Mouse (Mus musculus) right cerebral cortex, postnatal 4 days (tissue): ENCODE results near the gene Rps29.

Experiments
- DNase-seq: peaks from one replicate; pipeline ENCODE4 v3.0.0-alpha.2; 2022

Gene Rps29

GRCm38 (mm10) chr12:69158765-69159577, at the start of gene Rps29:
Gene Rps29, minus strand, starts transcription at chr12:69159186.
- DNase-seq, result peak; percentile 94

DNA sequence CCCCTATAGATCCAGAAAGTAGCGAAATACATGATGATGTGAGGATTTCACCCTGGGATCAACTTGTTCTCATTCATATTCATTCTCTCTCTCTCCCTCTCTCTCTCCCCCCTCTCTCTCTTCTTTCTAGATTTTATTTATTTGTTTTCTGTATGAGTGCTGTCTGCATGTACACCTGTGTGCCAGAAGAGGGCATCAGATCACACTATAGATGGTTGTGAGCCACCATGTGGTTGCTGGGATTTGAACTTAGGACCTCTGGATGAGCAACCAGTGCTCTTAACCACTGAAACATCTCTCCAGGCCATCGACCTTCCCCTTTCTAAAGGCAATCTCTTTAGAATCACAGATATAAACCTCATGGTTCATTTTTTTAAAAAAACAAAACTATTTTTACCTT, 49.5 kb upstream of the Rps29 start:
- no peak for DNase-seq

DNA sequence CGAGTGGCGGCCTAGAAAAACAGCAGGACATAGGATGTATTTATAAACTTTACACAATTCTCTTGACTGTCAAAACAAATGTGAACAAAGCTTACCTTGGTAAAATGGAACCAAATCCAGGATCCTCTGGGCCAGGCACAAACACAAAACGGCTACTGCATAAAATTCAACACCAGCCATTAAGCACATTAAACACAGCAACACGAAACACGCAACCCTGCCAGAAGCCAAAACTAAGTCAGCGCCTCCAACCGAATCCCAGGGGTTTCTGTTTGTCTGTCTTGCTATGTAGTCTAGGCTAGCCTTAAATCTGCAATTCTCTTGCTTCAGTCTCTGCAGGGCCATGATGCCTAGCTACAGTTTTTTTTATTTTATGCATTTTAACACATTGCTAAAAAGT, 48.9 kb upstream of the Rps29 start:
- no peak for DNase-seq

GRCm38 (mm10) chr12:69207396-69207795, 48.4 kb upstream of the Rps29 start:
- DNase-seq, result no peak

DNA sequence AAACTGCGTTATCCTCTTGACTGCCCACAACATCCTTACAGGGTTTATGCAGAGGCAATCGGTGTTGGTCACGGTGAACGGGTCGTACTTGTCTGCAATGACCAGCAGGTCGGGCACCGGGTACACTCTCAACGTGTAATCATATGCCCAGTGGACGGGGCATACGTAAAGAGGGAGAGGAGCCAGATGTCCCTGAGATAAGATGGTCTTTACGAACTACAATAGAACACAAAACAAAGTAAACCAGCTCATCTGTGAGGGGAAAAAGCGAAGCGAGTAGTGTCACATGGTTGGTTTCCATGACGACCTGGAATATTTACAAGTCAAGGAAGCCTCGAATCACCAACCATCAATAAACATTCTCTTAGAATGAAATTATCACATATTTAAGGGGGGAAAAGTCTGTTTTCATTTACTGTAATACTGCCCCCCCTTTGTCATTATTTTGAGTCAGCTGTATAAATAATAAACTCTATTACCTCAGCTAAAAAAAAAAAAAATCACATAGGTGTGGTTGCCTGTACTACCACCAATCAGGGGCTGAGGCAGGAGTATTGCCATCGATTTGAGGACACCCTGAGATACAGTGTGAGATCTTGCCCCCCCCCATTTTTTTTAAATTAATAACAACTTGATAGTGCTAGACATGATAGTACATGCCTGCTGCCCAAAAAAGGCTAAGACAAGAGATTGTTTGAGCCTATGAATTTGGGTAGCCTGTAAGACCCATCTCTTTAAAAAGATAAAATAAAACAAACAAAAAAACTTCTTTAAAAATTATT, 45.3 kb upstream of the Rps29 start, which contains the start of gene Gm49384:
TSS of gene Gm49384 (minus strand) at position 216 of the 782 bp plus-strand sequence.
- no peak for DNase-seq

DNA sequence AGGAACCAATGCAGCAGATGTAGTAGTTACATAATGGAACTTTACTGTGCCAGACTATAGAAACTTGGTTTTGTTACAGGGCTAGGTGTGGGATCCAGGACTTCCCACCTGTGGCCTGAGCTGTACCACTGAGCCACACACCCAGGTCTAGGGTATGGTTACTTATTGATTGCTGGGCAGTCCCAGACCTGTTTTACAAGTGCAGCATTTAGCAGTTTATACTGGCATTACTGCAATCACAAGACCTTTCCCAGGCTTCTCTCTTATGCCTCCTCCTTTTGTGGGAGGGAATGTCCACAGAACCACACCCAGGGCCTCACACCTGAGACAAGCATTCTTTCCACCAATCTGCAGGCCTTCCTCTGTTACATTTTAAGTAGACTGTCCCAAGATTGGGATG, 40.0 kb upstream of the Rps29 start:
- no peak for DNase-seq

DNA sequence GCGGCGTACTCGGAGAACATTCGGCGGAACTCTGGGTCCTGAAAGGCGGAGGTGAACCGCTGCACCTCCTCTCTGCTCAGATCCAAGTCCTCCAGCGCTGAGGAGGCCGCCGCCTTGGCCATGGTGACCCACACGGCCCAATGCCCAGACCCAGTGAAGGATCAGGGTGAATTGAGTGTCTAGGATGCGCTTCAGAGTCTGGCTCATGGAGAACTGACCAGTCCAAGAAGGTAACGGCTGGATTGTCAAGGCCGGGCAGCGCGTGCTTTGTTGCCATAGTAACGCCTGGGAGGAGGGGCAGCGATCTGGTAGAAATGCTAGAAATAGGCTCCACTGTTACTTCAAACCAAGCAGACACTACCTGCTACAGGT, 39.2 kb upstream of the Rps29 start, which contains the start of gene Dnaaf2:
TSS of gene Dnaaf2 (minus strand) at position 266 of the 372 bp plus-strand sequence.
- DNase-seq, result peak; percentile 57

DNA sequence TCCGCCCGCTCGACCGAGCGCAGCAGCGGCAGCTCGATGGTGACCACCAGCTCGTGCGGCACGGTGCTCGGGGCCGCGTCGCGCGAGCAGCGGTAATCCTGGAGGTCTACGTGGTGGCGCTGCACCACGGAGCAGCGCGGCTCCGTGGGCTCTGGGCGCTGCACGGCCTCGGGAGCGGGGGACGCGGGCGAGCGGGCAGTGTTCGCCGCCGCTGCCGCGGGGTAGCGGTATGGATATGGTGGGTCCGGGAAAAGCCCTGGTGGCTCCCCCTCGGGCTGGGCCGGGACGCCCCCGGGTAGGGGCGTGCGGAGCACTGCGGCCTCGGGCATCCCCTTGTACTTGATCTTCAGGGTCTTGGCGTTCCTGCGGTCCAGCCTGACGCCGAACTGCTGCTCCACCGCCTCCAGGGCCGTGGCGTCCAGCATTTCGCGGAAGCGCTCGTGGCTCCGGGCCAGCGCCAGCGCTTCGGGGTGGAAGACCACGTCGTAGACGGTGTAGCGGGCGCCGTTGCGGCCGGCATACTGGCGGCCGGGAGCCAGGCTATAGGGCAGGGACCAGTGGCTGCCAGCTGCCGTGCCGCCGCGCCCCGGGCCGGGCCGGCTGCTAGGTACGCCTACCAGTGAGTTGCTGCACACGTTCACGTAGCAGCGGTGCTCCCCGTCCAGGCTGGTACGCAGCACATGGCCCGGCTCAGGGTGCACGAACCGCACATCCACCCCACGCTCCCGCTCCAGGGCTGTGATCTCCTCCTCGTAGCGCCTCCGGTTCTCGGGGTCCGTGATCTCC, 38.6 kb upstream of the Rps29 start:
- peak; percentile 62 for DNase-seq

DNA sequence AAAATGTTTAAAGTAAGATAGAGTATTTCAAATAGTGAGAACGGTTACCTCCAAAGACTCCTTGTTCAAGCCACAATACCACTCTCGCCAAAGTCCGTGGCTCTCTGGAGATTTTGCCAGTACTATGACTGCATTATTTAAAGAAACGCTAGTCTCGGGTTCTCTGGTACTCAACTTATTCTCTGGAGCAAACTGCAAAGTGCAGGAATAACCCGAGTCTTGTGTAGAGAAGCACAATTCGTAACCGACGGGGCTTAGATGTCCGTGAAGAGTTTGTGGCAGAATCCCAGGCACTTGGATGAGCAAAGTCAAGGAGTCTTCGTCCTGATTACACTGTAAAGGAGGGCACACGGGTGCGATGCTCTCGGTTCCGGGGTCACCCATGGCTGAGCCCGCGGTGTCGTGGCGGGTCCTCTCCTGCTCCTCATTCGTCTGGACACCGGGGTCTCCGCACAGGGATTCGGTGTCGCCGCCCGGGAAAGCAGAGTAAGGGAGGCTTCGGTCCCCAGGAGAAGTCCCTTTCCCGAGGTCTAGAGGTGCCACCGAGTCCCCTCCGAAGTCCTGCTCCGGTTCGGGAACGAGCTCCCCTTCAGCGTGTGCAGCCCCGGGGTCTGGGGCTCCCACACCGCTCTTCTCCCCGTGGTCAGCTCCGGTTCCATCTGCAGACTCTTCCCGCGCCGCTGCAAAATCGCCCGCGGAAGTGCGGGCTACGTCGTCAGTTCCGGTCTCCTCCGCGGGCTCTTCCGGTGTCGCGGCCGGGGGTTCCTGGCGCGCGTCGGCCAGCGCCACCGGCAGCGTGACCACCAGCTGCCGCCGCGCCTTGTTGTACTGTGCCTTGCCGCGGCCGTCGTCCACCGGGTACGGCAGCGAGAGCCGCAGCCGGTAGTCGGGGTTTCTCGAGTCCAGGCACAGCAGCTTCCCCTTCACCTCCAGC, 37.7 kb upstream of the Rps29 start, which contains the start of gene Gm49383:
TSS of gene Gm49383 (minus strand) at position 661 of the 934 bp plus-strand sequence.
- DNase-seq, result peak; percentile 68

GRCm38 (mm10) chr12:69192637-69193036, 33.7 kb upstream of the Rps29 start:
- DNase-seq, result no peak

DNA sequence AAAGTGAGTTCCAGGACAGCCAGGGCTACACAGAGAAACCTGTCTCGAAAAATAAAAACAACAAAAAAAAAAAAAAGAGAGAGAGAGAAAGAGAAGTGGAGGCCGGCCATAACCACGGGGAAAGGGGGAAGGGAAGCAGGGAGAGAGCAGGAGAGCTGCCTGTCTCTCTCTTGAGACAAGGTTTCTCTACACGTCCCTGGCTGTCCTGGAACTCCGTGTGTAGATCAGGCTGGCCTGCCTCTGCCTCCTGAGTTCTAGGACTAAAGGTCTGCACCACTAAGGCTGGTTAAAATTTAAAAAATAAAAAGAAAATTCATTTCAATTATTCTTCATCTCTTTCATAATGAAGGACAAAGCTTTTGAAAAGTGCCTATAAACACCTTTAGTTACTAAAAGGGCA, 32.4 kb upstream of the Rps29 start:
- DNase-seq, result no peak

DNA sequence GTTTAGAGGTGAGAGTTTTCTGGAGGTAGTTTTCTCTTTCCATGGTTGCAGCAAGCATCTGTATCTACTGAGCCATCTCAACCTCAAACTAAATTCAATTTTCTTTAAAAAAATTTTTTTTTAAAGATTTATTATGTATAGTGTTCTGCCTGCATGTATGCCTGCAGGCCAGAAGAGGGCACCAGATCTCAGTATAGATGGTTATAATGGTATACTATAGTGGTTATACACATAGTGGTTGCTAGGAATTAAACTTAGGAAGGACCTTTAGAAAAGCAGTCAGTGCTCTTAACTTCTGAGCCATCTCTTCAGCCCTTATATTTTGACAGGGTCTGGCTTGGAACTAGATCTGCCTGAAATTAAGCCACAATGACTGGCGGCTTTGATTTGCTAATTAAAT, 31.5 kb upstream of the Rps29 start:
- DNase-seq, result no peak

DNA sequence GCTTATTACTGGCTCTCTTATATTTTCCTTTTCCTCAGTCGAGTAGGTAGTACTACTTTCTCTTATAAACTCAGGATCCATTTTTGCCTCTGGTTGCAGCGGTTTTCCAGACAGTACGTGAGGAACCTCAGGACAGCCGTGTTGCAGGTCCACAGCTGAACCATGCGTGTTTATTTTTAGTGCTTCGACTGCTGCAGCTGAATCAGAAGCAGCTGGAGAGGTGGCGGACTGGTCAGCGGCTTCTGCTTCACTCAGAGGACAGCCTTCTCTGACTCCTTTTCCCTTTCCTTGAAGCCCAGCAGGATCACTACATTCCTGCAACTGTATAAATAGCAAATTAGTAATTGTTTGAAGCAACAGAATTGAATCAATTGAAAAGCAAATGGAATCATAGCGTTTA, 31.1 kb upstream of the Rps29 start:
- no peak for DNase-seq

DNA sequence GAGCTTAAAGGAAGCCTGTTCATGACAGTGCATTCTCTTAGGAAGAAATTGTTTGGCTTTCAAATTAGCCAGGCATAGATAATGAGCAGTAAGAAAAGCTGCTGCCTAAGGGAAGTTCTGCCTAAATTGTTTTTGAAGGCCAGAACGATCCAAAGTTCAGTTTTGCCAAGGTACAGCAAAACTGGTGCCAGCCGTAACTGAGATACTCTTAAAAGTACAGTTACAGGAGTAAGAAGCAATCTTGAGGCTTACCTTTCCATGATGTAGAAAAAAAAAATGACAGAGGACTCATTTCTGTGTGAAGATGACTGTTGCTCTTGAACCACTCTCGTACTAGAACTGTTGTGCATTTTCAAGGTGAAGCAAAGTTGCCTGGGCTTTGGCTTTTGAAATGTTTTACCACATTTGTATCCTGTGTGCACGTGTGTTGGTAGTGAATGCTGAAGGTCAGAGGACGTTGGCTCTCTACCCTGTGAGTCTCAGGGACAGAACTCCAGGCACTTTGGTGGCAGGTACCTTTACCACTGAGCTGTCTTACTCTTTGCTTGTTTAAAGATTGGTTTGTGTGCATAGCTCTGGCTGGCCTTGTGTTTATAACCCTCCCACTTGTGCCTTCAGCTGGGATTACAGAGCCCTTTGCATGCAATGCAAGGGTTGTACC, 28.0 kb upstream of the Rps29 start:
- DNase-seq, result no peak

- no peak for DNase-seq
These were observed 26.4 kb upstream of the Rps29 start for GRCm38 (mm10) chr12:69185371-69185770.

- no peak for DNase-seq
These were observed 25.6 kb upstream of the Rps29 start for GRCm38 (mm10) chr12:69184342-69185295.

DNA sequence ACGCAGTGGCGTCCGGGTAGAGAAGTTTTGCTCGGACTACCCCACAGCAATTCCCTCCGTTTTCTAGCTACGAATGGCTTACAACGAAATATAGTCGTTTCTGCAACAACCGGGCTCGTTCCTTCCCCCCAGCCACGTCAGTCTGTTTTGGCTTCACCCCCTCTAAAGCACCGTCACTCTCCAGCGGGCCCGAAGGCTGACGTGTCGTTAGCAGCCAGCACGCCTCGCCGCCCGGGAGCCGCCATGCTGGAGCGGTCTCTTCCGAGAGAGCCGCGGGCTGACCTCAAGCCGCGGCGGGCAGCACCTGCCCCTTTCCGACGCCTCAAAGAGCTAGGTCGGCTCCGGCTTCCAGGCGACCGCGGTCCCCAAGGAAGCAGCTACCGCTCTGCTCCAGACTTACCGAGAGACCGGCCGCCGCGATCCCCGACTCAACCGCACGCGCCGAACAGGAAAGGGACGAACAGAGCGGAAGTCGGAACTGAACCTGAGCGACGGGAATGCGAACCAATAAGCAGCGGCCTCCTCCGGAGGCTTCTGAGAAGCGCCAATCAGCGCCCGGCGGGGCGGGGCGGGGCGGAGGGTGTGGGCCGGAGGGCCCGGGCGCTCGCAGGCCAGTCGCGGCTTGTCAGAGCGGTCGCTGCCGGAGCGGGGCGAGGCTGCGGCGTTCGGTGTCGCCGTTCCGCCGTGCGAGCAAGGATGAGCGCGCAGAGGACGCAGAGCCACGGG, 24.8 kb upstream of the Rps29 start, which contains the start of the genes Rpl36al and Mgat2:
TSS of gene Rpl36al (minus strand) at position 501 of the 726 bp plus-strand sequence.
TSS of gene Mgat2 (plus strand) at position 575 of the 726 bp plus-strand sequence.
- DNase-seq, result peak; percentile 100

DNA sequence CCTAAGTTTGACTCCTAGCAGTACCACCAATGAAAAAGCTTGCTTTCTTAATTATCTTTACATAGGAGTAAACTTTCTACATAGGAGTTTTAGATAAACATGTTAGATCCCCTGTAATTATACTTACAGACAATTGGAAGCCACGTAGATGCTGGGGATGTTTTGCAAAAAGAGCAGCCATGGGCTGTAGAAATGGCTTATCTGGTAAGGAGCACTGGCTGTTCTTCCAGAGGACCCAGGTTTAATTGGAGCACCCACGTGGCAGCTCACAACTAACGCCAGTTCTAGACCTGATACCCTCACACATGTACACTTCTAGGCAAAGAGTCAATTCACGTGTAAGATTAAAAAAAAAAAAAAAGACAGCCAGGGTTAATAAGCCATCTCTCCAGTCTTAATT, 22.8 kb upstream of the Rps29 start:
- DNase-seq, result no peak

- DNase-seq, result no peak
These were observed 20.4 kb upstream of the Rps29 start for GRCm38 (mm10) chr12:69179371-69179770.
